Mouse (Mus musculus) 416B (cell line): ENCODE measurements at regions not wholly inside any gene's neighbourhood (a gene's known extent, or its start where the extent isn't known, plus 50 kb on each side); places are given as distances from the start of the nearest gene placed in this dataset.

Source experiments
- DNase-seq: peaks from one replicate; pipeline ENCODE4 v3.0.0; 2011; ENCODE audit warnings: low read depth

DNA sequence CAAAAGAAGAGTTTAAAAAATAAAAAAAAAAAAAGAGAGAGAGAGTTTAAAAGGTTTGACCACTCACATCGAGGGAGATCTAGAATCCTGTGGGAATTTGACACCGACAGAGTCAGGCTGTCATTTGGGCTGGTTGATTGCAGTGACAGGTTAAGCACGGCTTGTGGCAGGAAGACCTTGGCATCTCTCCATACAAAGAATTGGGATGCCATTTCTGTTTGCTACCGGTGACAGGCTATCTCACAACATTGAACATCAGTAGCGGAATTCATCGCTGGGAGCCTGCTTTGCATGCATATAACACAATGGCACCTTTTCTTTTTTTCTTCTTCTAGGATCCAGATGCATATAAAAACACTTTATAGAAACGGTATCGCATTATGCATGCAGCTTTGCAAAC, 53.7 kb upstream of the Gm26657 start:
- DNase-seq = no peak

GRCm38 (mm10) chr4:56685696-56686095, 54.2 kb upstream of the Gm26657 start:
- no peak for DNase-seq

DNA sequence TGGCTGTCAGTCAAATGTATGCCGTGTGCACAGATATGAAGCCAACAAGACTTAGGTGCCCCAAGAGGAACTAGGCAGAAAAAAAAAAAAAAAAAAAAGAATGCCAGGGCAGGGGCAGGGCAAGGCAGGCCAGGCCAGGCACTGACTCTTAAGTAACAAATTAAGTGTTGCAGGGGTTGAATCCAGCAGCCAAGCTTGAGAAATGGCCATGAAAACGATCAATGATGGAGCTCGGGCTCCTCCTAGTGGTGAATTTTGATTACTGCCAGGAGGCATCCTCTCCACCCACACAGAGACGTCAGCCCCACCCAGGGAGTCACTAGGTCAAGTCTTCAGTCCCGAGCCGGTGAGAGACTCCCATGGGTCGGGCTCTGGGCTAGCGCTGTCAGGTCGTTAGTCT, 54.7 kb upstream of the Gm26657 start:
- DNase-seq = peak; percentile 80

DNA sequence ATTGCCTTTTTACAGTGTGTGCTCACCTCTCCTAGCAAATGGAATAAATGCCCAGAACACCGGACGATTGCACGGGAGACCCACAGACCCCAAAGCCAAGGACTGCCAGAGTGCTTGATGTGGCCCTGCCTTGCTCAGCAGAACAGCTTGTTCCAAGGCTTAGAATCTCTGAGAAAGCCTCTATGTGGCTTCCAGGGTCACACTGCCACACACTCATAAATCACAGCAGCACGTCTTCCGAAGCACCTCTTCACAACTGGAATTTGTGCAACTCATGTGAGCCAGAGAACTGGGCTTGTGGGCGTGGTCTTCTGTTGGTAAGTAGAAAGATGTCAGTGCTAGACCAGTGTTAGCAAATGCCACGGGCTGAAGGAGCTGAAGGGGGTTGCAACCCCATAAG, 55.8 kb upstream of the Gm26657 start:
- no peak for DNase-seq

DNA sequence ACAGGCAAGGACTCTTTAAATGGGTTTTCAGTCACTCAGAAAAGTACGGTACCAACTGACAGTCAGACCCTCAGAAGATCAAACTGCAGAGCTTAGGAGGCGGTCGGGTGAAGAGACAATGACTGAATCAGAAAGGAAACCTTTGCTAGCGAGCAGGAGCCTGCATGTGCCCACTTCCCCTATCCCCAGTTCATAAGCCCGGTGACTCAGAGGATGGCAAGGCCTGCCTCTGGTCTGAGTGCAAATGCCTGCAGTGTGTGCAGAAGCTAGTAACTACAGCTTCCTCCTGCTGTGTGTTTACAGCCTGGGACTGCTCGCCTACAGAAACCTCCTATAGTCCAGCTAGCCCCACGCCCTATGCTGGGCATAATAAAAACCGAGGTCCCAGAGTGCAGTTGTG, 58.7 kb upstream of the Gm26657 start:
- peak; percentile 61 for DNase-seq

DNA sequence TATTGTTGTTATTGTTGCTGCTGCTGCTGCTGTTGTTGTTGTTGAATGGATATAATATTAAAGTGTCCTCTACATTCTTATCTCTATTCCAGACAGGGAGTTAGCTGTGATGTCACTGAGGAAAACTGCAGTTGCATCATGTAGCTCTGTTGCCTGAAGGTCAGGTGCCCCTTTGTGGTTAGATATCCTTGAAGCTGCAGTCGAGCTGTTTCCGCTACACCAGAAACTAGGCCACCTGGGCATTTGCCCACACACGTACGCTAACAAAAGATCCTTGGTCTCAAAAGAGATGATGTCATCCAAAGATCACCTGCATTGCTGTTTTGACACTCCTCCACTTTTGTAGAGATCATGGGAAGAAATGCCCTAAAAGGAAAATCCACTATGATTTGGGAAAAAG, 66.0 kb upstream of the Gm26657 start:
- DNase-seq = peak; percentile 8

- no peak for DNase-seq
Observed at GRCm38 (mm10) chr4:56664921-56665320, 74.9 kb upstream of the Gm26657 start.

DNA sequence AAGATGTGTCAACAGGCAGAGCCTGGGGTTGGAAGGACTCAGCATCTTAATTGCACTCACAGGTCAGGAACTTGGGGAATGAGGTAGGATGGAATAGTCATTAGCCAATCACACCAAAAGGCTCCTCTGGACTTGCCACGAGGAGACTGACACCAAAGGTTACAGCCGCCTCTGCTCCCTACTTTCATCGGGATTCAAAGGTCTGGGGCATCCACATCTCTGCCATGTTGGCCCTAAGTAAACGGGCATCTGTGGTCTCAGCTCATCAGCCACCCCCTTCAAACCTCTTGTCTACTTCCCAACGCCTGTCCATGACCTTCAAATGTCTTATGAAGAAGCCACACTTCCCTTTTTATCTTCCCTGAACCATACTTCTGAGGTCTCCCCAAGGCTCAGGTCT, 78.1 kb upstream of the Gm26657 start:
- DNase-seq = no peak

DNA sequence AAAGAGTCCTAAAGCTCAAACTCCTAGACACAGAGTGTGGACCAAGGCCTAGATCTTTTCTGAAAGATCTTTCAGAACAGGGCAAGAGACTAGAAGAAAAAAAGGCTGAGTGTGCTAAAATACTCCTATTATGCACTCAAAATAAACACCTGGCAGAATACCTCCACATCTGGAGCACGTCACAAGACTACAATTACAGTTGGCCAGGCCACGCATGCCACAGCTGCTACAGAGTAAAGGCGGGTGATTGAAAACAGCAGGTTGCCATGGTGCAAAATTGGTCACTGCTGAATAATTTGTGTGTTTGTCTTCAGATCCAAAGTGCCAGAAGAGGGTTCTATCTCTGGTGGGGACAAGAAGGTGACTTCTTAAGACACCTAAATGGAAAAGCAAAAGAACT, 82.8 kb upstream of the Gm26657 start:
- no peak for DNase-seq

GRCm38 (mm10) chr4:56654327-56654726, 85.5 kb upstream of the Gm26657 start:
- no peak for DNase-seq

DNA sequence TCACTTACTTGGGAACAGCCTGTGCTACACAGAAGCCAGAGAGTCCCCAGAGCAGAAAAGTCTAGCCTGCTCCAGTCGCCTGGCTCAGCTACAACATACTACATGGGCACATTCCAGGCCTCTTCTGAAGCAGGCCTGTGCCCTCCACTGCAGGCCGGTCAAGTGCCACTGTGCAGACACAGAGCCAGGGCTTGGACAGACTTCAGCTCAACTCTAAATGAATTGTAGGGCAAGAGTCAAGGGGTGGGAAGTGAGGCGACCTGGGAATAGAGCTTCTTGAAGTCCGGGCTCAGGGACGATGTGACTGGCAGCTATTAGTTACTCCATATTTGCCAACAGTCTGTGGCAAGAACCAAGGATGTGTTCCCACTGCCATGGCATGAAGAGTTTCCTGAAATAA, 87.1 kb upstream of the Gm26657 start:
- DNase-seq = no peak

DNA sequence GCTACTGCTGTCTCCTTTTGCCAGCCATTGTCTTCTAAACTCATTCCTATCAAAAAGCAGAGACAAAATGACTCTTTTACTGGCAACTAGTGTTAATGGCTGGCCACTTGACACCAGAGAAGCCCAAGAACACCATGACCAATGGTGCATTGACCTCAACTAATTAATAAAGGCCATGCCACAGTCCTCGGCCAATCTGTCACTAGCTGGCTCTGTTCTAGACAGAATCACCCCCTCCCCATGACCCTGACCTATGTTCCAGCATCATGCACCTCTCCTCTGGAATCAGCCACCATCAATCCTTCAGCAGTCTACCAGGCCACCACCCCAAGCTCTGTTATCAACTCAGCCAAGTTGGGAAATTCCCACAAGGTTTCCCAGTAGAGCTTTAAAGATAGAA, 90.1 kb upstream of the Gm26657 start:
- no peak for DNase-seq

GRCm38 (mm10) chr4:56643999-56644962, 95.6 kb upstream of the Gm26657 start:
- DNase-seq = no peak

DNA sequence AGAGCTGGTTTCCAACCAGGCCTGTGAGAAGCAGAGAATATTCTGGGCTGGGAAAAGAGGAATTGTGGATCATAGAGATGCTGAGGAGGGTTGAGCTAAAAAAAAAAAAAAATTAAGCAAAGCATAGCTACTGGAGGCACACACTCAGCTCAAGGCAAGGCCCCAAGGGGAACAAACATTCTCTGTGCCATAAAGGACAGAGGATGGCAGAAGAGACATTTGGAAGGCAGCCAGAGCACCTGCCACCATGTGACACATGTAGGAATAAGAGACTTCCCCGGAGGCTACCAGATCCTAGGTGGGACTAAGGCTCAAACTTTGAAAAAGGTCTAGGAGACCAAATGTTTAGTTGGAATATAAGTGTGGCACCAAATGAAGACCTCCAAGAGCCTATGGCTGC, 96.4 kb upstream of the Gm26657 start:
- no peak for DNase-seq

DNA sequence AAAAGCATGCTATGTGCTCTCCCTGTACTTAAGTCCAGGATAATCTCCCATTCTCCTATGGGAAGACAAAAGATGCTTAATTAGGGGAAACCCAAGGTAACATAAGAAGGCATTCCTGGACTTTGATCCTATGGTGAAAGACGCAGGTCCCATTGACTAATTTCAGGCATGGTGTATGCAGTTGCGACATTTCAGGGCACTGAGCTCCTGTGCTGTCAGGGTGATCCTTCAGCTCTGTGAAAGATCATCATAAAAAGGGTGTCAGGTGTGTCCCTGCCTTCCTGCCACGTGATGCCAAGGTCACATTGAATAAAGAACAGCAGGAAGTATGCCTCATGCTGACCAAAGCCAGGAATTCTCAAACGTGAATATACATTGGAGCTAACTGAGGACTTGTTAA, 100.2 kb upstream of the Gm26657 start:
- DNase-seq = no peak

DNA sequence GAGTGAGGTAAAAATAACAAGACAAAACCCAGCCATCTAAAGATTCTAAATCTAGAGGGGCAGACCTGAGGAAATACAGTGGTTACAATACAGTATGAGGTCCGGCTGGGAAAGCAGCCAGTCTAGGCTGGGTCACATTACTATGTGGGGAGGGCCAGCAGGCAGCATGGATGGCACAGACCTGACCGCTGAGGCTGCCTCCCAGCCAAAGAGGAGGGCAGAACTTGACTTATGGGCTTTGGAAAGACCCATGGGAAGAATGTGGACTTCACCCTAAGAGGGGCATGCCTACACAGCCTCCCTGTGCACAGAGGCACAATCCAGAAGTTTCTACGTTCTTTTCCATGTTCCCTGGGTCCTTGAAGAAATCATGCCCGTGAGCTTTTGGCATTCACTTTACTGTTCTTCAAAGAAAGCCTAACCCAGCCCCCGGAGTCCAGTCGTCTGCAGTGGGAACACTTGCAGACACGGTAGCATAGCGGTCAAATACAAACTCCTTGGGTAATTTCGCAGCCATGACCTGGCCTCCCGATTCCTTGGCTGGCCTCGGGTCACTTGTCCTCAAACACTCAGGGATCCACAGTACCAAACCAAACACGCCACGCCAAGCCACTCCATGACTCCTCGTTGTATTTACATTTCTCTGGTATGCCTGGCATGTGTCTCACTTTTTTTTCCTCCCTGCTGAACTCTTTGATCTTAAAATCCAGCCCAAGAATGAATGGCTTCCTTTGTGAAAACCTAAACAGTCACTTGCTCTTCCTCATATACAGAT, 101.0 kb upstream of the Gm26657 start:
- DNase-seq = no peak

GRCm38 (mm10) chr4:56636265-56636664, 103.6 kb upstream of the Gm26657 start:
- DNase-seq = no peak

DNA sequence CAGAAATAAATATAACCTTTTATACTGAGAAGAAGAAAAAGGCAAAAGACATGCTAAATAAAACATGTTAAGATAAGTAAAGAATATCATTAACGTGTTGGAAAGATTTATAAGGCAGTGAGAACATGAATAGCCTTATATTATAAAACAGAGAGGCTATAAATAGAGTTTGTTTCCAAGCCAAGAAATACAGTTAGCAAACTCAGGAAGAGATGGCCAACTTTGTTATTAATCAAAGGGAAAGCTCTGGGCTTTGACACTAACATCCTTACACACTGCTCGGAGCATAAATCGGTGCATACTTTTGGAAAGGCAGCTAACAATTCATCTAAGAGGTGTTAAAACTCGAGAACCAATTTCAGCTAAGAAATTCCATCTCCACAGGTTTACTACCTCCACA, 106.3 kb upstream of the Gm26657 start:
- no peak for DNase-seq

GRCm38 (mm10) chr4:56630251-56630650, 109.6 kb upstream of the Gm26657 start:
- no peak for DNase-seq

DNA sequence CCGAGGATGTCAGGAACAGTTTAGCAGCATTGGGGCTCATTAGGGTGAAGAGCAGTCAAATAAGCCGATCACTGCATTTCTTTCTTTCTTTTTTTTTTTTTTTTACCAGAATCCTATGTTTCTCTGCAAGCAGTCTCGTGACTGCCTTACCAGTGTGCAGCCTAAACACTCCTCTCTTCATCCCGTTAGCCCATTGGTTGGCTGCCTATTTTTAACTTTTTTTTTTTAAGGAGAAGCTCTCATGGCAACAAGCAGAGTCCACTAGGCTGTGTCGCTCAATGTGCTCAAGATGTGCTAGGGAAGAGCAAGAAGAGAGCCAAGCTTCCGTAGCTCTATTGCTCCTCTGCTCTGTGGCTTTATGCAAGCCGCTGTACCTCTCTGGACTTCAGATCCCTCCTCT, 112.7 kb upstream of the Gm26657 start:
- DNase-seq = no peak

DNA sequence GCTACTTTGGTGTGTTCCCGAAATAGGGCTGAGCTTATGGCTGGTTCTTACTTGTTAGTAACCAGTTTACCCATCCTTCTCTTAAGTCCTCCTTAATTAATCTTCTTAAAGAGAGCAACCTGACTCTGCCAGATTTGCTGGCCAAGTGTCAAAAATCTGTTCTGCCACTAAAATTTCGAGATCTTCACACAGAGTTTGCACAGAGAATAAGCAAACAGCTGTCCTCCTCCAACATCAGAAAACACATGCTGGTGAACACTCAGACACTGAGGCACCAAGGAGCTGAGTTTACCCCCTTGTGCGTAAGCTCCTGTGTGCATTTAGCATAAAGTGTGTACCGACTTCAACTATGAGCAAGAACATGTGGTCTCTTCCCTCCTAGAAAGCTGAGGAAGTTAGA, 118.1 kb upstream of the Gm26657 start:
- DNase-seq = no peak

DNA sequence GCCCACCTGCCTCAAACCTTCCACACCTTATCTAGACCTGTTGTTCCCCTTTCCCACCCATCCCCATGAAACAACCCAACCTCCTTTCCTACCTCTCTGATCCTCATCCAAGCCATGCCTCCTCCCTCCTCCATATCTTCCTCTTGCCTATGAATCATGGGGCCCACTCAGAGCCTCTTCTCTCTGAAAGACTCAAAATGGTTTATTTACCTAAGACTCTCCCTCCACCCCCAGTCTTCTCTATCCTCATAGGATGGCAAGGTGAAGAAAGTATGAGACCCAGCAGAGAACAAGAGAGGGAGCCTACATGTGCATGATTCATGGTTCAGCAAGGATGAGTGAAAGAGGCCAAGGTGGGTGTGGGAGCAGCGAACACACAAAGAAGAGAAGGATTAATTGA, 118.5 kb upstream of the Gm26657 start:
- no peak for DNase-seq

- peak; percentile 61 for DNase-seq
Observed at GRCm38 (mm10) chr4:56620628-56621027, 119.2 kb upstream of the Gm26657 start.
